14 mouse cellular contexts compared by ENCODE assay signal in the genomic region with DNA sequence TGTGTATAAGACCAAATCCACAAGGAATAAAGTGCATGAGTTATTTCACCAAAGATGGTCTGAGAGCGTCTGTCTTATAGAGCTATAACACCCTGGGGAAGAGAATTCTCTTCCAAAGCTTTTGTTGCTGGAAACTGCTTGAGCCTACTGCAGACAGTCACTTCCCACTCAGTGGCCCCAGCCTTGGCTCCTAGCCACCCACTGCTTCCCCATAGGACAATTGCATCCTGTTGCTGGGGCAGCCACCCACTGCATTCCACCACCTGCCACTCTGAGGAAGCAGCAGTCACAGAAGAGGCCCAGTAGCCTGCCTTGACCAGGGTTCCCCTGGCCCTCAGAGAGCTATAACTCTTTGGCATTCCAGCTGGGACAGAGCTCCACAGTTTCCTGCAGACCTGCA.
A peak's percentile ranks its signal among the peaks of the same experiment; 100 is the strongest.
DNase-seq lines count a peak whose midpoint lies in the region; ATAC-seq and TF ChIP-seq lines count a peak whose summit lies in the region.
"Had no signal": no experiment of that assay in that cellular context is flagged by ENCODE, and none has a peak within 500 bp of the region (broad histone marks: within the 10 kb centered on the region; RNA-seq: fewer than 3 reads in every experiment).

No protein-coding gene starts in this region.

- no peak for ATAC-seq in embryonic facial prominence, embryonic 14.5 days (ENCODE audit: low read depth)
- no peak for ATAC-seq in limb, embryonic 14.5 days (ENCODE audit: low FRiP score, low read depth)
- ATAC-seq: forebrain, embryonic 14.5 days; midbrain, embryonic 16.5 days had no signal

- H3K9ac ChIP-seq in embryonic facial prominence, embryonic 14.5 days (ENCODE audit: low read depth, low read length) = no peak overlapping the region
- no peak overlapping the region for H3K9ac ChIP-seq in limb, embryonic 14.5 days (ENCODE audit: low read depth, low read length, severe bottlenecking)
- H3K9ac ChIP-seq: embryonic facial prominence, embryonic 12.5 days had no signal

- H3K4me2 ChIP-seq in embryonic facial prominence, embryonic 14.5 days (ENCODE audit: low read depth, low read length) = no peak overlapping the region
- no peak overlapping the region for H3K4me2 ChIP-seq in limb, embryonic 14.5 days (replicated peaks; ENCODE audit: low read depth, low read length, severe bottlenecking)
- H3K4me2 ChIP-seq: embryonic facial prominence, embryonic 12.5 days had no signal

- H3K27me3 ChIP-seq in embryonic facial prominence, embryonic 14.5 days (replicated peaks; ENCODE audit: control insufficient read depth, insufficient read depth, low read length) = no peaks in the 10 kb centered on the region
- H3K27me3 ChIP-seq in embryonic facial prominence, embryonic 10.5 days (replicated peaks; ENCODE audit: low read depth, poor library complexity, severe bottlenecking) = no peaks in the 10 kb centered on the region
- no peaks in the 10 kb centered on the region for H3K27me3 ChIP-seq in limb, embryonic 14.5 days (ENCODE audit: control insufficient read depth, insufficient read depth, low read length)
- H3K27me3 ChIP-seq in limb, embryonic 10.5 days (ENCODE audit: low read depth, poor library complexity, severe bottlenecking) = no peaks in the 10 kb centered on the region
- H3K27me3 ChIP-seq: embryonic facial prominence, embryonic 12.5 days had no signal

- WGBS in embryonic facial prominence, embryonic 14.5 days = 69% methylated on average over 1 of the region's 1 CpGs
- WGBS in embryonic facial prominence, embryonic 10.5 days = 90% methylated on average over 1 of the region's 1 CpGs
- 88% methylated on average over 1 of the region's 1 CpGs for WGBS in limb, embryonic 14.5 days
- 81% methylated on average over 1 of the region's 1 CpGs for WGBS in limb, embryonic 10.5 days

- no peak overlapping the region for H3K4me3 ChIP-seq in embryonic facial prominence, embryonic 14.5 days (ENCODE audit: low read depth, low read length)
- no peak overlapping the region for H3K4me3 ChIP-seq in embryonic facial prominence, embryonic 10.5 days
- H3K4me3 ChIP-seq in limb, embryonic 14.5 days (replicated peaks; ENCODE audit: low read length) = no peak overlapping the region
- no peak overlapping the region for H3K4me3 ChIP-seq in limb, embryonic 10.5 days
- H3K4me3 ChIP-seq: embryonic facial prominence, embryonic 12.5 days; heart, adult 2 months had no signal

- H3K4me1 ChIP-seq in embryonic facial prominence, embryonic 14.5 days (ENCODE audit: control insufficient read depth, insufficient read depth, low read length) = no peaks in the 10 kb centered on the region
- no peaks in the 10 kb centered on the region for H3K4me1 ChIP-seq in embryonic facial prominence, embryonic 10.5 days
- H3K4me1 ChIP-seq in limb, embryonic 14.5 days (ENCODE audit: control insufficient read depth, insufficient read depth, low read length) = no peaks in the 10 kb centered on the region
- peaks cover 3% of the 10 kb centered on the region; the same call in 1 of the 2 replicates for H3K4me1 ChIP-seq in limb, embryonic 10.5 days
- H3K4me1 ChIP-seq: embryonic facial prominence, embryonic 12.5 days had no signal

- DNase-seq in embryonic facial prominence, embryonic 14.5 days (ENCODE audit: low spot score) = peak; percentile 7
- DNase-seq in embryonic facial prominence, embryonic 10.5 days (ENCODE audit: low spot score) = no peak
- peak; percentile 23 for DNase-seq in limb, embryonic 14.5 days (ENCODE audit: low spot score)
- no peak for DNase-seq in limb, embryonic 10.5 days (ENCODE audit: low spot score)
- peak; percentile 22 to 37 for DNase-seq in layer of hippocampus, postnatal 10 days (ENCODE audit: low spot score in 2 of 2)
- peak; percentile 69 for DNase-seq in right cerebral cortex, postnatal 14 days
- no peak for DNase-seq in thymus, postnatal 4 days
- no peak for DNase-seq in adrenal gland, postnatal 4 days (ENCODE audit: low spot score in 2 of 2)
- DNase-seq: heart, adult 2 months; kidney, adult 2 months; lung, postnatal 14 days had no signal

- TF ChIP-seq POLR2A in limb, embryonic 14.5 days (IDR thresholded peaks at IDR 0.05; ENCODE audit: borderline replicate concordance, extremely low read depth, insufficient read depth, insufficient read length) = no peak

- no peaks in the 10 kb centered on the region for H3K9me3 ChIP-seq in embryonic facial prominence, embryonic 14.5 days (ENCODE audit: control insufficient read depth, low read length)
- H3K9me3 ChIP-seq in embryonic facial prominence, embryonic 10.5 days = no peaks in the 10 kb centered on the region
- H3K9me3 ChIP-seq in limb, embryonic 14.5 days (ENCODE audit: control insufficient read depth, low read length) = no peaks in the 10 kb centered on the region
- no peaks in the 10 kb centered on the region for H3K9me3 ChIP-seq in limb, embryonic 10.5 days (replicated peaks)
- H3K9me3 ChIP-seq: embryonic facial prominence, embryonic 12.5 days had no signal

- no peaks in the 10 kb centered on the region for H3K36me3 ChIP-seq in embryonic facial prominence, embryonic 14.5 days (ENCODE audit: control insufficient read depth, insufficient read depth, low read length)
- H3K36me3 ChIP-seq in embryonic facial prominence, embryonic 10.5 days (replicated peaks) = no peaks in the 10 kb centered on the region
- H3K36me3 ChIP-seq in limb, embryonic 14.5 days (ENCODE audit: control insufficient read depth, insufficient read depth, low read length) = no peaks in the 10 kb centered on the region
- no peaks in the 10 kb centered on the region for H3K36me3 ChIP-seq in limb, embryonic 10.5 days
- H3K36me3 ChIP-seq: embryonic facial prominence, embryonic 12.5 days had no signal

- no peak overlapping the region for H3K27ac ChIP-seq in embryonic facial prominence, embryonic 14.5 days (replicated peaks; ENCODE audit: low read depth, low read length)
- no peak overlapping the region for H3K27ac ChIP-seq in embryonic facial prominence, embryonic 10.5 days (replicated peaks)
- no peak overlapping the region for H3K27ac ChIP-seq in limb, embryonic 14.5 days (replicated peaks; ENCODE audit: low read depth, low read length)
- H3K27ac ChIP-seq in limb, embryonic 10.5 days = no peak overlapping the region
- H3K27ac ChIP-seq: embryonic facial prominence, embryonic 12.5 days; heart, adult 2 months had no signal

Comparison
In these comparisons a context has a peak if more than half of its experiments do, and no peak if none do; other contexts are left out.
1. DNase-seq: peak in embryonic facial prominence, embryonic 14.5 days (single experiment), limb, embryonic 14.5 days (single experiment), layer of hippocampus, postnatal 10 days (2 of 2) and right cerebral cortex, postnatal 14 days (single experiment); none in embryonic facial prominence, embryonic 10.5 days (single experiment), limb, embryonic 10.5 days (single experiment), thymus, postnatal 4 days (single experiment) and adrenal gland, postnatal 4 days (0 of 2).